Mouse (Mus musculus) kidney, postnatal 0 days (tissue): ENCODE measurements at regions not wholly inside any gene's neighbourhood (a gene's known extent, or its start where the extent isn't known, plus 50 kb on each side); places are given as distances from the start of the nearest gene placed in this dataset.

ENCODE experiments used
- ATAC-seq: fragments of 200-750 bp; cut with Nextera tagmentation; replicated peaks from 2 replicates; pipeline ENCODE4 v1.8.0; 2017; ENCODE audit warnings: low read depth, moderate number of reproducible peaks, moderate TSS enrichment, moderate library complexity; ENCODE audit not compliant: low FRiP score
- DNase-seq: peaks from one replicate; pipeline ENCODE4 v3.0.0-alpha.2; 2016; ENCODE audit warnings: low spot score
- H3K27ac ChIP-seq: fragments of 300-500 bp; sonication (generic); 2 replicates; pipeline ENCODE4 v1.5.1; 2014; ENCODE audit warnings: mild to moderate bottlenecking
- H3K27me3 ChIP-seq: fragments of 300-500 bp; sonication (generic); 2 replicates; pipeline ENCODE4 v1.6.1; 2014; ENCODE audit warnings: low read length, mixed read lengths; ENCODE audit not compliant: insufficient read depth
- H3K36me3 ChIP-seq: fragments of 300-500 bp; sonication (generic); 2 replicates; pipeline ENCODE4 v1.6.1; 2014; ENCODE audit warnings: low read length, mixed read lengths; ENCODE audit not compliant: insufficient read depth
- H3K4me1 ChIP-seq: fragments of 300-500 bp; sonication (generic); replicated peaks from 2 replicates; pipeline ENCODE4 v1.6.1; 2014; ENCODE audit warnings: antibody characterized with exemption, low read length, mixed read lengths; ENCODE audit not compliant: insufficient read depth
- H3K4me2 ChIP-seq: fragments of 300-500 bp; sonication (generic); 2 replicates; pipeline ENCODE4 v1.6.1; 2014; ENCODE audit warnings: mild to moderate bottlenecking, low read length, moderate library complexity, mixed read lengths
- H3K4me3 ChIP-seq: fragments of 300-500 bp; sonication (generic); replicated peaks from 2 replicates; pipeline ENCODE4 v1.5.1; 2014; ENCODE audit warnings: low read depth, low read length
- H3K9ac ChIP-seq: fragments of 300-500 bp; sonication (generic); 2 replicates; pipeline ENCODE4 v1.6.1; 2014; ENCODE audit warnings: low read depth, low read length
- H3K9me3 ChIP-seq: fragments of 300-500 bp; sonication (generic); replicated peaks from 2 replicates; pipeline ENCODE4 v1.6.1; 2016; ENCODE audit warnings: low read length, inconsistent platforms, mixed read lengths
- CTCF ChIP-seq: IDR thresholded peaks from 2 replicates; pipeline ENCODE4 v1.5.1; 2016; ENCODE audit warnings: antibody characterized with exemption, low read depth, mild to moderate bottlenecking, moderate library complexity
- WGBS: fragments of 180-500 bp; shearing (Covaris S2); extraction: QIAGEN DNeasy Blood & Tissue Kit; methylation state at CpG from one replicate; pipeline ENCODE4 v1.1.7; 2014; 5-methylcytosine and 5-hydroxymethylcytosine counted together

- TF ChIP-seq CTCF, result no peak
- 71% methylated on average over 1 of the region's 1 CpGs for WGBS
- H3K4me1 ChIP-seq, result no peaks in the 10 kb centered on the region
- H3K9ac ChIP-seq, result no peak overlapping the region
- H3K9me3 ChIP-seq, result no peaks in the 10 kb centered on the region
- H3K4me2 ChIP-seq, result no peak overlapping the region
- H3K27ac ChIP-seq, result no peak overlapping the region
- ATAC-seq (no peak), DNase-seq (no peak)
- H3K27me3 ChIP-seq, result no peaks in the 10 kb centered on the region
- H3K4me3 ChIP-seq, result no peak overlapping the region
- no peaks in the 10 kb centered on the region for H3K36me3 ChIP-seq
These were observed 483.0 kb upstream of the Impad1 start for GRCm38 (mm10) chr4:5276113-5276512.
